Mouse (Mus musculus) liver, embryonic 14.5 days (tissue): ENCODE results near the gene Bcl9.

ENCODE experiments used
- CTCF ChIP-seq: IDR thresholded peaks from 2 replicates; pipeline ENCODE4 v1.5.1; 2016; ENCODE audit warnings: antibody characterized with exemption, low read depth, control low read depth
- EP300 ChIP-seq: IDR thresholded peaks from 2 replicates; pipeline ENCODE4 v1.6.1; 2016; ENCODE audit warnings: antibody characterized with exemption, low read depth

DNA sequence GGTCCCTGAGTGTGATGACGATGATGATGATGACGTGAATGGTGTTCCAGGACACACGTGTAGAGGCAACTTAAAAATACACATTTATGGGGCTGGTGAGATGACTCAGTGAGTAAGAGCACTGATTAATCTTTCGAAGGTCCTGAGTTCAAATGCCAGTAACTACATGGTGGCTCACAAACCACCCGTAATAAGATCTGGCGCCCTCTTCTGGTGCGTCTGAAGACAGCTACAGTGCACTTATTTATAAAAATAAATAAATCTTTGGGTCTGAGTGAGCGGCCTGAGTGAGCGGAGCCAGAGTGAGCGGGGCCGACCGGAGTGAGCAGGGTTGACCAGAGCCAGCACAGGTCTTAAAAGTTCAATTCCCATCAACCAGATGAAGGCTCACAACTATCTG is 34.5 kb upstream of the Bcl9 start:
- TF ChIP-seq CTCF = peak; percentile 21; the same call in 1 of the 2 replicates
- no peak for TF ChIP-seq EP300
